Mouse (Mus musculus): ENCODE results near the gene 4930404H24Rik. TPM values are rescaled to one million over a fixed set of nuclear protein-coding genes. Genes with fewer than 3 reads are reported as not detected.

The 4930404H24Rik gene
- total RNA-seq, 2 experiments from 2014 or later = not detected

DNA sequence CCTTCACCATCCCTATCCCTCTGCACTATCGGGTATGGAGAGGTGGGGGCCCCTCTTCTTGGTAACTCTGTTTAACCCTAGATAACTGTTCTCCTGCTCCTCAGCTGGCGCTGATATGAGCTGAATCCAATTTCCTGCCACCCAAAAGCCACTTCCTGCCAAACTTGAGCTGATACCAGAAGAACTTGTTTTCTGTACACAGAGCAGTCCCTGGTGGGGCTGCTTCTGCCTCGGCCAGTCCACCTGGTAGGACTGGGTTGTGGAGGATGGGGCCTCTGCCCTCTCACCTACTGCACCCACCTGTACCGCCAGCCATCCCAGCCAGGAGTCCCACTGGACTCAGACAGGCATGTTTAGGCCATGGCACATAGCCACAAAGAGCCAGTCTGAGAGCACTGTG lies 3.2 kb downstream of the 4930404H24Rik start:
- no peak for DNase-seq (ENCODE audit: extremely low spot score in 1 of 2, low spot score in 2 of 2)
- Histone ChIP-seq H3K27ac (no peak overlapping the region), H3K4me3 (no peak overlapping the region)
- TF ChIP-seq CTCF (IDR thresholded peaks at IDR 0.05) = no peak
- intact Hi-C loops (cut with DNase I) = loop anchor here (5.0 to 10.0 kb wide), 2 partner anchors 91 to 249 kb away; partner anchors contain the start of gene Mapre1

DNA sequence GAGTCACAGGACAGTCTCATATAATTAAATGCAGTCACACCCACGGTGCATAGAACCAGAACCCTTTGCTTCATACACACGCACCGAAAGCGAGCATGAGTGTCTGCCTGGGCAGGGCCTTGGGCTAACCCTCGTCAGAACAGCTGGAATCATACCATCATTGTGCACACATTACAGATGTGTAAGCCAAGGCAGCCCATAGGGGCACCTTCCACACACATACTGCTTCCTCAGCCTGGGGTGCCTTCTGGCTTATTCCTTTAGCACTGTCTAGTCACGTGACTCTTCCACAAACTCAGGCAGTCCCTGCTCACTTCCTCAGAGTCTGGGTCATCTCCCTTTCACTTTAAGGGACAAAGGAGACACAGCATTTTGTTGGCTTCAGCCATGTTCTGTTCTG lies 3.7 kb downstream of the 4930404H24Rik start:
- Histone ChIP-seq H3K27ac (no peak overlapping the region), H3K4me3 (no peak overlapping the region)
- intact Hi-C loops (cut with DNase I) = loop anchor here (5.0 to 10.0 kb wide), 2 partner anchors 91 to 248 kb away; partner anchors contain the start of gene Mapre1
- DNase-seq (ENCODE audit: extremely low spot score in 1 of 2, low spot score in 2 of 2) = no peak
- no peak for TF ChIP-seq CTCF (IDR thresholded peaks at IDR 0.05)

DNA sequence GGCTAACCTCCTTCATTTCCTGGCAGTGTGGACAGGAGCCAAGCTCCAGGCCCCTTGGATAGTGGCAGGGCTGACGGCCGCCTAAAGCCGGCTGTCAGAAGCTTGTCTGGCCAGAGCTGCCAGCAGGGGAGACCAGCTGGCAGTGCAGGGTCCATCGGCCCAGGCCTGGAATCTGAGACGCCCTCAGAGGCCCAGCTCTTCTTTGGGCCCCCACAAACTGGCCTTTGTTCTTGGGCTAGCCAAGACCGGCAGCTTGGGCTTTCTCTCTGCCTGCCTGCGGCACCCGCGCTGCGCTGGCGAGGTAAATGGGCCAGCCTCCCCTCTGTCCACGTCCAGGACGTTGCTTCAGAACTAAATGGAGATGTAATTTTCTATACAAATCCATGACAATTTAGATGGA lies 4.3 kb downstream of the 4930404H24Rik start:
- no peak for TF ChIP-seq CTCF (IDR thresholded peaks at IDR 0.05)
- Histone ChIP-seq H3K27ac (no peak overlapping the region), H3K4me3 (no peak overlapping the region)
- intact Hi-C loops (cut with DNase I) = loop anchor here (5.0 to 10.0 kb wide), 2 partner anchors 90 to 248 kb away; partner anchors contain the start of gene Mapre1
- DNase-seq (ENCODE audit: extremely low spot score in 1 of 2, low spot score in 2 of 2) = no peak

DNA sequence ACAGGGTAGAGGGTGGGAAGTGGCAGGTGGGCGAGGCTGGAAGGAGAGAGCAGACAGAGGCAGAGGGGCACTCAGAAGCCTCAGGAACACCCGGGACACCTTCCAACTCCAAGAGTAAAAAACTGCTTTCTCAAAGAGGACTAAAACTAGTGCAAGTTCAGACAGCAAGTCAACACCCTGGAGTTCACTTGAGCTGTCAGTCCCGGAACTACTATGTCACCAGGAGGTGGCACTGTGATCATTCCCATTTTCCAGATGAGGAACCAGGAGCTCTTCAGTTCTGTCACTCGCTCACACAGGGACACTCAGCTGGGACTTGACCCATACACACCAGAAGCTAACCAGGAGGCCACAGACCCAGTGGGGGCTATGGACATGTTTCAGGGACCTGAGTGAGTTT lies 6.6 kb downstream of the 4930404H24Rik start:
- intact Hi-C loops (cut with DNase I) = loop anchor here (5.0 to 10.0 kb wide), 2 partner anchors 88 to 246 kb away; partner anchors contain the start of gene Mapre1
- Histone ChIP-seq H3K27ac (no peak overlapping the region), H3K4me3 (no peak overlapping the region)
- peak in 1 of 2 experiments; percentile 42 for DNase-seq (ENCODE audit: extremely low spot score in 1 of 2, low spot score in 2 of 2)
- TF ChIP-seq CTCF (IDR thresholded peaks at IDR 0.05) = peak; percentile 57

DNA sequence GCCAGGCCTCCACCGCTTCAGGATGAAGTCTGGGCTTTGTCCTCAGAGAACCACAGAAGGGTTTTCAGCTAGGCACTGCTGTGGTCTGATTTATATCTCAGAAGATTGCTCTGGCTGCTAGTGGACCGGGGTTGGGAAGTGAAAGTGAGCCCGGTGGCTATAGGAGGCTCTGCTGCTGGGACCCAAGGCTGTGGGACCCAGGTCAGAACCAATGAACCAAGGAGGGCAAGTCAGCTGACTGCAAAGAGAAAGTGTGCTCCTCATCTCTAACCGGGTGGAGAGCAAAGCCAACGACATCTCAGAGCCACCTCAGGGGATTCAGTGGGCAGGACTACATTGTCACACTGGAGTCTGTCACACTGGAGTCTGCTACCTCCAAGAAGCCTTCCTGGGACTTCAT lies 13.8 kb downstream of the 4930404H24Rik start:
- no peak overlapping the region for H3K27ac ChIP-seq
- no peak overlapping the region for H3K4me3 ChIP-seq
- intact Hi-C loops (cut with DNase I) = no loop called here
- no peak for TF ChIP-seq CTCF (IDR thresholded peaks at IDR 0.05)
- DNase-seq (ENCODE audit: extremely low spot score in 1 of 2, low spot score in 2 of 2) = no peak

DNA sequence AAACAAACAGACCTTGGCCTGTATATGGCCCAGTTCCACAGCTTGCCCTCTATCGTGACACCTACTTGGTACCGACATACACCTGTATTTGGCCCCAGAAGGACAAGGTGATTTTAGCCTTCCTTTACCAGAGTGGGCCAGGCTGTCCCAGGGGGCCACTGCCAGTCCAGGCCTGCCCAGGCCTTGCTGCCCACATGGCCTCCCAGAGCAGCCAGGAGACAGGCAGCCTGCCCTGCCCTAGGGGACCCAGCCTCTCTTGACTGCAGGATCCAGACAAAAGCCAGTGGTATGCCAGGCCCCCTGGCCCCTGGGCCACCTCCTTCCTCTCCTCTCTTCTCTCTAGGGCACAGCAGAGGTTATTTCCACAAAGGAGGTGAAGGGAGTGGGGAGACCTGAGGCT lies 15.4 kb downstream of the 4930404H24Rik start:
- intact Hi-C loops (cut with DNase I) = no loop called here
- Histone ChIP-seq H3K27ac (no peak overlapping the region), H3K4me3 (no peak overlapping the region)
- no peak for DNase-seq (ENCODE audit: extremely low spot score in 1 of 2, low spot score in 2 of 2)
- no peak for TF ChIP-seq CTCF (IDR thresholded peaks at IDR 0.05)

DNA sequence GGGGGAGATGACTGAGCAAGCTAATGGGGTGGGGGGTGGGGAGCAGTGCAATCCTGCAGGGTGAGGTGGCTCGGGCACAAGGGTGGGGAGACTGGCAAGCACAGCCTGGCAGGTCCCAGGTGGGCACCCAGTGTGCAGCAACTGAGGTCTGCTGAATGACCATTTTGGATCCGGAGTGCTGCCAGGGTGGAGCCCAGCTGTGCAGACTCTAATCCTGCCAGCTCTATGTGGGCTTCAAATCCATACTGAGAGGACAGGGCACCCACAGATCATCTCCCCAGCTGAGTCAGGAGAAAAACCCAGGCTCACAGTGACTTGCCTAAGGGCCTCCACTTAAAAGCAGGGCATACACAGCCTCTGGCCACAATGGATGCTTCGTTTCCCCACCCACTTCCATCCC lies 15.8 kb downstream of the 4930404H24Rik start:
- intact Hi-C loops (cut with DNase I) = no loop called here
- no peak overlapping the region for H3K4me3 ChIP-seq
- H3K27ac ChIP-seq = peak overlapping the region; percentile 89
- no peak for DNase-seq (ENCODE audit: extremely low spot score in 1 of 2, low spot score in 2 of 2)
- TF ChIP-seq CTCF (IDR thresholded peaks at IDR 0.05) = no peak

DNA sequence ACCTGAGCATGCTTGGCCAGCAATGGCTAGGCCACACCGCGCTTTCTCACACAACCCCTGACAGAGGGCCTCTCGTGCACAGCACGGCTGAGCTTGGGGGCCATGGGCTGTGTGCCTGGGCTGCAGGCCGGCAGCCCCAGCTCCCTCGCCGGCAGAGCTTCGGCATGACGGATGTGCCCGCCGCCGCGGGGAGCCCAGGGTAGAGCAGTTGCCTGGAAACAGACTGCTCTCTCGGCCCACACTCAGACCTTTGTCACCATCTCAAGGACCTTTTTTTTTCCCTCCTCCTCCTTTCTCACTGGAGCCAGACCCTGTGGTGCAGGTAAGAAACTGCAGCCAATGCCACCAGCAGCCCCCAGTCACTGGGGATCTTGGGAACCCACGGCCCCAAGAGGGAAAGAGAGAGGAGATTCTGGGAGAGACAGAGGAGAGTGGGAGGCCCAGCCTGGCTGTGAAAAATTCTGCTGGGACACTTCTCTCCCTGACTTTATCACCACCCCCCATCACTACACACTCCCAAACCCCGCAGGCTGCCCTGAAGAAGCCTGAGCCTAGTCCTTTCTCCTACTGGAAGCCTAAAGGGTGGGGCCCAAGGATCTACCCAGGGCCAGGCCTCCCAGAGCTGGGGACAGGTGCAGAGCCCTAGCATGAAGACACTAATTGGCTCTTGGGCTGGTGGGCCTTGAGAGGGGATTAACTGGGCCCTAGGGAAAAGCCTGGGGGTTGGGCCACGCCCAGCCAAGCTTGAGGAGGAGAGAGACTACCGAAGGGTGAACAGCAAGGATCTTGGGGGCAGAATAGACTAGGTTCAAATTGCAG lies 16.8 kb downstream of the 4930404H24Rik start:
- intact Hi-C loops (cut with DNase I) = no loop called here
- no peak; the same call in 1 of the 2 replicates for TF ChIP-seq CTCF (IDR thresholded peaks at IDR 0.05)
- Histone ChIP-seq H3K4me3 (0 out of 2 replicates have a peak overlapping the region, but pooled peaks have one; percentile 14), H3K27ac (peak overlapping the region; percentile 89)
- no peak for DNase-seq (ENCODE audit: extremely low spot score in 1 of 2, low spot score in 2 of 2)

DNA sequence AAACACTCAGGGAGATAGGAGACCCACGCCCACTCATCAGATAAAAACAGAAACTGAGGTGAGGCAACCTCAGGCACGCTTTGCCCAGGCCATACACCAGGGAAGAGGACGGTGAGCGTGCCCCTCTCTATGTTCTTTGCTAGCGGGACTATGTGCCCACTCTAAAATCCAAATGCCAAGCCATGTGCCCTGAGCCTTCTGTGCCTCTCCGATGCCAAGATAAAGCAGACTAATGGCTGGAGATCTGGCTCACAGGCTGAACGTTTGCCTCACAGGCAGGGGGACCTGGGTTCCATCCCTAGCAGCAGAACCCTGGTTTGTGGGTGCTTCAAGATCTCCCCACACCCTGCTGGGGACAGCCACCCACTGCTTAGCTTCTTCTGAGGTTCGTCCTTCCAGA lies 17.5 kb downstream of the 4930404H24Rik start:
- Histone ChIP-seq H3K27ac (peak overlapping the region; percentile 89), H3K4me3 (no peak overlapping the region)
- DNase-seq (ENCODE audit: extremely low spot score in 1 of 2, low spot score in 2 of 2) = no peak
- intact Hi-C loops (cut with DNase I) = no loop called here
- no peak for TF ChIP-seq CTCF (IDR thresholded peaks at IDR 0.05)

DNA sequence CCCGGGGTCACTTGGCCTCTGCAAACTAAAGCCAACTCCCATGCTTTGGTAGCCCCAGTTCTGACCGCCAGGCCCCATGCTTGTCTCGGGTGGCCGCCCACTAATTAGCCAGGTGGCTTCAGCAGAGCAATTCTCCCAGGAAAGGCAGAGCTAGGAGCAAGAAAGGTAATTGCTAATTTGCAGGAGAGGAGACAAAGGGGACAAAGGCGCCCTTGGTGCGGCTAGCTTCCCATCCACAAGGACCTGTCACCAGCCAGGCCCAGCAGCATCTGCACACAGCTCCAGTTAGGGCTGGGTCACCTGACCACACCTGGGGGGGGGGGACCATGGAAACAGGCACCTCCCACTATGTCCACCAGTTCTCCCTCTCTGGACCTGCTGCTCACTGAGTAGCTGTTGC lies 19.0 kb downstream of the 4930404H24Rik start:
- intact Hi-C loops (cut with DNase I) = no loop called here
- Histone ChIP-seq H3K27ac (no peak overlapping the region), H3K4me3 (no peak overlapping the region)
- DNase-seq (ENCODE audit: extremely low spot score in 1 of 2, low spot score in 2 of 2) = no peak
- TF ChIP-seq CTCF (IDR thresholded peaks at IDR 0.05) = no peak

DNA sequence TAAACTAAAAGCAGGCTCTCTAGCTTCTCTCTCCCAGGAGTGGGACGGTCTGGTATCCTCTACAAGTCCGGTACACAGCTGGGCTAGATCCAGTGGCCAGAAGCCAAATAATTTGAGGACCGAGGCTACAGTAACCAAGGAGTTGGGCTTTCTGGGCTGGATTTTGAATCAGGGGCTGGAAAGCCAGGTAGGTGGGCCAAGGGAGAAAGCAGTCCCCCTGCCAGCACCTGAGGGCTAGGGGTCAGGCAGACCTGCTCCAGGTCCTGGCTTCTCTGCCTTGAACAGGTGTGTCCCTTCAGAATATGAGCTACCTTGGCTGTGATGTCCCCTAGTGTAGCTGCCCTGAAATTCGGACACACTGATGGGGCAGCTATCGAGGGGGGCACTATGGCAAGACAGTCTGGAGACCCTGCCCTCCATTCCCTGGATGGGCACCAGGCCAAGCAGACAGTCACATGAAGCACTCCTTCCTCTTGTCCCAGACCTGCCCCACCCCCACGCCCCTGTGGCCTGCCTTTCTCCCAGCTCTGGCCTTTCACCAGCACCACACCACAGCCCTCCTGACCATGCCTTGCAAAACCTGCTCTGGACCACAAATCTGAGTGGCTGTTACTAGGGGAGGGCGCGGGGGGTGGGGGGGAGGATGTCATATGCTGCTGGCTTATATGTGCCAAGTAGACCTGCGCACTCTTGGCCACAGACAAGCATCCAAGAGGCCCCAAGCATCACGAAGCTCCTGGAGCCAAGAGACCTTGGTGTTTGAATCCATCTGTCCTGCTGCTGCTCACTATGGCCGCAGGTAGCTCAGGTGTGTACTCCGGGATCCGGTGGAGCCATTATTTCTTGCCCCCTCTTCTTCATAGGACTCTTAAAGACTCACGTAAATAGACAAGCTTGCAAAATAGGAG lies 20.1 kb downstream of the 4930404H24Rik start:
- no peak for TF ChIP-seq CTCF (IDR thresholded peaks at IDR 0.05)
- DNase-seq (ENCODE audit: extremely low spot score in 1 of 2, low spot score in 2 of 2) = no peak
- no peak overlapping the region for H3K4me3 ChIP-seq
- H3K27ac ChIP-seq = no peak overlapping the region
- intact Hi-C loops (cut with DNase I) = no loop called here

DNA sequence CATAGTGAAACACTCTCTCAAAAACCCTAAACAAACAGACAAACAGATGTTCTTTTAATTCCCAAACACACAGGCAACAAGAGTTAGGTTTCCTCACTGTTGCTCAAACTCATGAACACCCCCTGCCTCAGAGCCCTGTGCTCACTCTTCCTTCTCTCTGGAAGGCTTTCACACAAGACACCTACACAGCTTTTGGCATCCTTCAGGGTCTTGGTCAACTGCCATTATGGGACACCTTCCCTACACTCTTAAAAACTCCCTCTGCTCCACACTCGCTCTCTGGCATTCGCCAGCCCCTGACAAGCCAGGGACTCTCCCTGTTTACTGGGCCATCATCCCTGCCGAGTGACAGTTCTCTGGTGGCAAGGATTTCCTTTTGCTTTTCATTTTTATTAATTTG lies 21.4 kb downstream of the 4930404H24Rik start:
- no peak for DNase-seq (ENCODE audit: extremely low spot score in 1 of 2, low spot score in 2 of 2)
- H3K27ac ChIP-seq = no peak overlapping the region
- no peak overlapping the region for H3K4me3 ChIP-seq
- no peak for TF ChIP-seq CTCF (IDR thresholded peaks at IDR 0.05)
- intact Hi-C loops (cut with DNase I) = no loop called here
